Mouse (Mus musculus) urinary bladder, postnatal 10 days (tissue): ENCODE measurements at regions not wholly inside any gene's neighbourhood (a gene's known extent, or its start where the extent isn't known, plus 50 kb on each side); places are given as distances from the start of the nearest gene placed in this dataset.
"Not testable (repeated sequence)": the region's sequence is repeated elsewhere in the genome, so short reads cannot be mapped to it uniquely, and the experiment has no call there.

ENCODE experiments used
- DNase-seq: peaks from one replicate; pipeline ENCODE4 v3.0.0; 2022; ENCODE audit warnings: low spot score

GRCm38 (mm10) chr12:32434506-32435002, 56.0 kb downstream of the Ccdc71l start:
- DNase-seq, result no peak

GRCm38 (mm10) chr12:32435126-32435525, 56.6 kb downstream of the Ccdc71l start:
- no peak for DNase-seq

- DNase-seq, result no peak
These were observed 59.7 kb downstream of the Ccdc71l start for GRCm38 (mm10) chr12:32438209-32438608.

GRCm38 (mm10) chr12:32444770-32445169, 66.3 kb downstream of the Ccdc71l start:
- no peak for DNase-seq

- no peak for DNase-seq
These were observed 67.4 kb downstream of the Ccdc71l start for GRCm38 (mm10) chr12:32445874-32446273.

GRCm38 (mm10) chr12:32449373-32449772, 70.9 kb downstream of the Ccdc71l start:
- no peak for DNase-seq

GRCm38 (mm10) chr12:32451226-32451625, 72.7 kb downstream of the Ccdc71l start:
- no peak for DNase-seq

GRCm38 (mm10) chr12:32454794-32455193, 76.3 kb downstream of the Ccdc71l start:
- no peak for DNase-seq

GRCm38 (mm10) chr12:32455231-32455630, 76.7 kb downstream of the Ccdc71l start:
- not testable (repeated sequence) for DNase-seq

- no peak for DNase-seq
These were observed 77.4 kb downstream of the Ccdc71l start for GRCm38 (mm10) chr12:32455913-32456312.

- DNase-seq, result no peak
These were observed 78.3 kb downstream of the Ccdc71l start for GRCm38 (mm10) chr12:32456796-32457195.

GRCm38 (mm10) chr12:32458386-32458785, 79.9 kb downstream of the Ccdc71l start:
- no peak for DNase-seq

- no peak for DNase-seq
These were observed 82.0 kb downstream of the Ccdc71l start for GRCm38 (mm10) chr12:32460330-32460998.

- no peak for DNase-seq
These were observed 86.9 kb downstream of the Ccdc71l start for GRCm38 (mm10) chr12:32465371-32465770.

- no peak for DNase-seq
These were observed 91.4 kb downstream of the Ccdc71l start for GRCm38 (mm10) chr12:32469863-32470262.

- no peak for DNase-seq
These were observed 100.9 kb downstream of the Ccdc71l start for GRCm38 (mm10) chr12:32479451-32479850.

- no peak for DNase-seq
These were observed 101.8 kb downstream of the Ccdc71l start for GRCm38 (mm10) chr12:32480268-32480667.

GRCm38 (mm10) chr12:32481051-32481450, 102.5 kb downstream of the Ccdc71l start:
- DNase-seq, result no peak

- no peak for DNase-seq
These were observed 103.8 kb downstream of the Ccdc71l start for GRCm38 (mm10) chr12:32482343-32482742.

GRCm38 (mm10) chr12:32482777-32483176, 104.3 kb downstream of the Ccdc71l start:
- DNase-seq, result no peak

GRCm38 (mm10) chr12:32486246-32486645, 107.7 kb downstream of the Ccdc71l start:
- DNase-seq, result no peak

GRCm38 (mm10) chr12:32486729-32487128, 108.2 kb downstream of the Ccdc71l start:
- DNase-seq, result no peak

- no peak for DNase-seq
These were observed 109.5 kb downstream of the Ccdc71l start for GRCm38 (mm10) chr12:32487883-32488577.

- no peak for DNase-seq
These were observed 110.0 kb downstream of the Ccdc71l start for GRCm38 (mm10) chr12:32488578-32488892.
